Mouse (Mus musculus): ENCODE measurements around the gene Gbf1. TPM values are rescaled to one million over a fixed set of nuclear protein-coding genes. Genes with fewer than 3 reads are reported as not detected.

Gbf1 gene
- polyA plus RNA-seq, 1 experiment from 2014 or later, result 59.3 TPM

DNA sequence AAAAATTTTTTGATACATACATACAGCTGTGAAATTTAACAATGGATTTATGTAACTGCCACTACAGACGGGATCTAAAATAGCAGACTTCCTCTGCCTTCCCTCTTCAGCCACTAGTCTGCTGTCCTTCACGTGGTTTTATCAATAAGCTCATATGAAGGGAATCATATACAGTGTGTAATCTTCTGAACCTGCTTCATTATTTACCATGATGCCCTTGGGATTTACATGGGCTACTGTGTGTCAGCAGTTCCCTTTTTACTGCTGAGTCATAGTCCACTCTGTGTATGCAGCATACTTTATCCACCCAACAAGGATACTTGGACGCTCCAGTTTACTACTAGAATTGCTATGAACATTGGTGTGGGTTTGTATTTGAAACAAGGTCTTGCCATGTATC is 75.0 kb downstream of the Gbf1 start:
- Histone ChIP-seq H3K9me3 (no peaks in the 10 kb centered on the region), H3K27me3 (replicated peaks) (no peaks in the 10 kb centered on the region)
- ATAC-seq (ENCODE audit: insufficient read depth, low FRiP score, low read depth), result no peak

DNA sequence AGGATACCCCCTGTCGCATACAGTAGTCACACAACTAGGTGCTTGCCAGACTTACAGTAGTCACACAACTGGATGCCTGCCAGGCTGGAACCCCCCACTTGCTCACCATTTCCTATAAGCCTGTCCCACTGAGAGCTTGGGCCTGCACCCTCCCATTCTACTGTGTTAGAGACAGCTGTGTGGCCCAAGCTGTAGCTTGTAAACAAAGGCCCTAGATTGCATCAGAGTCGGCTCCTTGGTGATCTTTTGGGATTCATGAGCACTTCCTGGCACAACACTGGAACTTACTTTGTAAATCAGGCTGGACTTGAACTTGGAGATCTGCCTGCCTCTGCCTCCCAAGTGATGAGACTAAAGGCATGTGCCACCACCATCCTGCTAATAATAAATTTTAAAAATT is 82.1 kb downstream of the Gbf1 start:
- H3K4me2 ChIP-seq, result no peak overlapping the region
- H3K27ac ChIP-seq, result no peak overlapping the region
- no peaks in the 10 kb centered on the region for H3K27me3 ChIP-seq (replicated peaks)
- no peak for ATAC-seq (ENCODE audit: insufficient read depth, low FRiP score, low read depth)
- no peaks in the 10 kb centered on the region for H3K4me1 ChIP-seq
- no peak overlapping the region for H3K4me3 ChIP-seq (replicated peaks)
- H3K9me3 ChIP-seq, result no peaks in the 10 kb centered on the region
- H3K36me3 ChIP-seq, result no peaks in the 10 kb centered on the region
- WGBS, result 77% methylated on average over 2 of the region's 2 CpGs
- no peak overlapping the region for H3K9ac ChIP-seq

More for the DNA sequence above, 75.0 kb downstream of the Gbf1 start:
- 88% methylated on average over 3 of the region's 3 CpGs for WGBS
- peaks cover 2% of the 10 kb centered on the region; the same call in 1 of the 2 replicates for H3K4me1 ChIP-seq
- H3K4me2 ChIP-seq, result no peak overlapping the region
- H3K9ac ChIP-seq, result no peak overlapping the region
- H3K27ac ChIP-seq, result no peak overlapping the region
- H3K36me3 ChIP-seq, result no peaks in the 10 kb centered on the region
- H3K4me3 ChIP-seq (replicated peaks), result no peak overlapping the region

DNA sequence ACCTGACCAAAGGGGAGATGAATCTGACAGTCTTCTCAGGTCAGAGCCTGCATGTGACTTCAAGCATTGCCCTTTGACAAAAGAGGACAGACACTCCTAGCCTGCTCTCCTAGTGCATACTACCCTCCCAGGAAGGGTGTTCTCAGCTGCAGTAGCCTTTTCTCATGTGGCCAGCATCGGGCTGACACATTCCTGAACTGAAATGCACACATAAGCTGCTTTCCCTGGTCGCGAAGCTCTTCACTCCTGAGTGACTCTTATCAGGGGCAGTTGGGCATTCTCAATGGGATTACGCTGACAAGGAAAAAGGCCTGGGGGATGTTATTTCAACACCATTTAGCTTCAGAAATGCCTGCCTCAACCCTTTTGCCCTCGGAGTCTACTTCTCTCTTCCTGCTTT is 84.3 kb downstream of the Gbf1 start:
- WGBS, result 77% methylated on average over 5 of the region's 5 CpGs
- Histone ChIP-seq H3K4me1 (no peaks in the 10 kb centered on the region), H3K9ac (no peak overlapping the region), H3K27me3 (replicated peaks) (no peaks in the 10 kb centered on the region), H3K4me2 (no peak overlapping the region), H3K4me3 (replicated peaks) (no peak overlapping the region), H3K27ac (no peak overlapping the region), H3K36me3 (no peaks in the 10 kb centered on the region), H3K9me3 (no peaks in the 10 kb centered on the region)
- no peak for ATAC-seq (ENCODE audit: insufficient read depth, low FRiP score, low read depth)

DNA sequence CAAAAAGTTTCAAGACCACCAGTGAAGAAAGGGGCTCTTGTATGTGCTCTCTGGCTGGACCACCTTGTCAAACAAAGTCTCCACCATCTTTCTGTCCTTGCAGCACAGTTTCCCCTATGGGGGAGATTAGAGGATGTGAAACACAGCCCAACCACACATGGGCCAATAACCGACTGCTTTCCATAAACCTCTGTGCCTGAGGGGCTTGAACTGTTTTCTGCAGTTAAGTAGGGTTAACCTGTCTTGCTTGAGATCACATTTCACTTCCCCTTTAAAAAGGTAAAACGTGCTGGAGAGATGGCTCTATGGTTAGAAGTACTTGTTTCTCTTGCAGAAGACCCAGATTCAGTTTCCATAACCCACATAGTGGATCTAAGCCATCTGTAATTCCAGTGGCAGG is 87.9 kb downstream of the Gbf1 start:
- Histone ChIP-seq H3K27ac (no peak overlapping the region), H3K27me3 (replicated peaks) (no peaks in the 10 kb centered on the region), H3K4me2 (no peak overlapping the region), H3K4me1 (no peaks in the 10 kb centered on the region), H3K9me3 (no peaks in the 10 kb centered on the region), H3K36me3 (no peaks in the 10 kb centered on the region), H3K4me3 (replicated peaks) (no peak overlapping the region), H3K9ac (no peak overlapping the region)
- ATAC-seq (ENCODE audit: insufficient read depth, low FRiP score, low read depth), result no peak
- 45% methylated on average over 2 of the region's 2 CpGs for WGBS

DNA sequence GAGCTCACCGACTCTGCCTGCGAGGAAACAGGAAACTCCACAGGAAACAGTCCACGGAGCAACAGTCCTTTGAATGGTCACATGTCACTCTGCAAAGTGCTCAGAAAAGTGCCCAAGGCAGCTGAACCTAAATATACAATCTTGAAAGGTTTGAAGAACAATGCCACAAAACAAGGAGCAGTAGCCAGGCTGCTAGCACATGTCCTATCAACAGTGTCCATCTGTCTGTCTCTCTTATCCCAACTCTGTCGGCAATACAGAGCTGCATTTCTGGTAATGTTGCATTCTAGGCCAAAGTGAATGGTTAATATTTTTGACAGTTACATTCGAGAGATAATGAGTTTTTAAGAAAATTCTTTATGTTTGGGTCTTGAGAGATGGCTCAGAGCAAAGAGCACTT is 90.1 kb downstream of the Gbf1 start:
- ATAC-seq (ENCODE audit: insufficient read depth, low FRiP score, low read depth), result no peak
- 77% methylated on average over 5 of the region's 5 CpGs for WGBS
- no peak overlapping the region for H3K9ac ChIP-seq

DNA sequence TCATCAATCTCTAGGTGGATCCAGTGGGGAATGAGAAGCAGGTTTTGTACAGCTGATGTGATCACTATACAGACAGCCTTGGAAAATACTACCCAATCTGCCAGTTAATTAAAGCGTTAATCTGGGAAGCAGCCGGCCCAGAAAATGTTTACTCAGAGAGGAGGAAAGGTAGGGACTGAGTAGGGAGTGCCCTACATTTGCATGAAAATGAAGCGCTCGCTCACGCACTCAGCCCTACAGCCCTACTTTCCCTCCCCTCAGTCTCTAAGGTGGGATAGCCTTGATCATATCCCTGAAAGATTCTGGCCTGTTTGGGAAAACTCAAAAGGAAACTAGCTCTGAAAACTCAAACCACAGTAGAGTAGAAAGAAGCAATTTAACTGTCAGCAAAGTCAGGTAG is 92.3 kb downstream of the Gbf1 start:
- no peak overlapping the region for H3K27ac ChIP-seq
- no peaks in the 10 kb centered on the region for H3K9me3 ChIP-seq
- ATAC-seq (ENCODE audit: insufficient read depth, low FRiP score, low read depth), result 0 out of 2 replicates have a peak, but pooled peaks have one; percentile 47
- H3K27me3 ChIP-seq (replicated peaks), result no peaks in the 10 kb centered on the region
- H3K4me1 ChIP-seq, result no peaks in the 10 kb centered on the region
- WGBS, result 41% methylated on average over 5 of the region's 5 CpGs
- H3K36me3 ChIP-seq, result peaks cover 4% of the 10 kb centered on the region; the same call in 1 of the 2 replicates
- H3K4me2 ChIP-seq, result no peak overlapping the region
- H3K9ac ChIP-seq, result no peak overlapping the region
- H3K4me3 ChIP-seq (replicated peaks), result no peak overlapping the region

More for the DNA sequence above, 90.1 kb downstream of the Gbf1 start:
- Histone ChIP-seq H3K4me2 (no peak overlapping the region), H3K4me3 (replicated peaks) (no peak overlapping the region), H3K4me1 (no peaks in the 10 kb centered on the region), H3K27me3 (replicated peaks) (no peaks in the 10 kb centered on the region), H3K9me3 (no peaks in the 10 kb centered on the region), H3K36me3 (peaks cover 4% of the 10 kb centered on the region; the same call in 1 of the 2 replicates), H3K27ac (no peak overlapping the region)

DNA sequence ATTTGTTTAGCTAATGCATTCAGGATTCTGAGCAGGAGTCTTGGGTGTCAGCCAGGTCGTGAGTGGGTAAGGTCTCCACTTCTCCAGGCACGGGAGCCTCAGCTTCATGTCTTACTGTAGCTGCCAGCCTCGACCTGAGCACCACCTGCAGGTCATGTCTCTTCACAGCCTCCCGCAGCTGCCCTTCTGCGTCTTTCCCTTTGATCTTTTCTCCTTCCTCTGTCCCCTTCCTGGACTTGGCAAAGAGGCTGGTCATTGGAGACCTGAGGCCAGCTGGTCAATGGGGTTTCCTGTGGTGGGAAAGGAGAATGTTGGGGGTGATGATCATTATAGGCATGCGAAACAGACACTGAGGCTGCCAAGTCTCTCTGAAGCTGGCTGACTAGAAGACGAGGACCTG is 96.7 kb downstream of the Gbf1 start:
- Histone ChIP-seq H3K36me3 (peaks cover 7% of the 10 kb centered on the region; the same call in 1 of the 2 replicates), H3K27me3 (replicated peaks) (no peaks in the 10 kb centered on the region), H3K9me3 (no peaks in the 10 kb centered on the region), H3K4me3 (replicated peaks) (no peak overlapping the region), H3K9ac (no peak overlapping the region), H3K4me1 (no peaks in the 10 kb centered on the region), H3K4me2 (no peak overlapping the region), H3K27ac (no peak overlapping the region)
- WGBS, result 35% methylated on average over 7 of the region's 7 CpGs
- no peak for ATAC-seq (ENCODE audit: insufficient read depth, low FRiP score, low read depth)

DNA sequence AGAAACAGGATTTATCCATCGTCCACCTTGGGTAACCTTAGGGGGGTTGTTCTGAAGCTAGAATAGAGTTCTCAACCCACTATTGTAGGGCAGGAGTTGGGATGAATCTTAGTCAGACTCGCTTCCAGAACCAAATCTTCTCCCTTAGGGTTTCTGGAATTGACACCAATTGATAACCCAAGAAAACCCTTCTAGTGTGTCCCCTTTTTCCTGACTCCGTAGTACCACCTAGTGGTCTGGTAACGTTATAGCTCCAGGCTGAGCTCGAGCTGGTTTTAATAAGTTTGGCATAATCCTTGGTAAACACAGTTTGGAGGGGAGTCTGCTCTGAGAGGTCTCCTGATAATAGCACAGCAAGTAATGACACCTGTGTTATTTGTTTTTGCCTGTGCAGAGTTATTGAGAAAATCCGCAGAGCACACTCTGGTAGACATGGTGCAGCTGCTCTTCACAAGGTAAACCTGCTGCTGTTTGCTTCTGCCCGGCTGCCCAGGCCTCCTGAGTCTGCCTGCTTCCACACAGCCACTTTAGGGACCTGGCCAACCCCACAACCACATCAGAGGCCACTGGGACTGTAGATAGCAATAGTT is 101.9 kb downstream of the Gbf1 start:
- H3K27me3 ChIP-seq (replicated peaks), result no peaks in the 10 kb centered on the region
- no peak overlapping the region for H3K4me2 ChIP-seq
- H3K9me3 ChIP-seq, result no peaks in the 10 kb centered on the region
- H3K4me1 ChIP-seq, result no peaks in the 10 kb centered on the region
- peaks cover 19% of the 10 kb centered on the region for H3K36me3 ChIP-seq
- no peak overlapping the region for H3K4me3 ChIP-seq (replicated peaks)
- no peak overlapping the region for H3K9ac ChIP-seq
- 34% methylated on average over 7 of the region's 7 CpGs for WGBS
- no peak overlapping the region for H3K27ac ChIP-seq
- no peak for ATAC-seq (ENCODE audit: insufficient read depth, low FRiP score, low read depth)

DNA sequence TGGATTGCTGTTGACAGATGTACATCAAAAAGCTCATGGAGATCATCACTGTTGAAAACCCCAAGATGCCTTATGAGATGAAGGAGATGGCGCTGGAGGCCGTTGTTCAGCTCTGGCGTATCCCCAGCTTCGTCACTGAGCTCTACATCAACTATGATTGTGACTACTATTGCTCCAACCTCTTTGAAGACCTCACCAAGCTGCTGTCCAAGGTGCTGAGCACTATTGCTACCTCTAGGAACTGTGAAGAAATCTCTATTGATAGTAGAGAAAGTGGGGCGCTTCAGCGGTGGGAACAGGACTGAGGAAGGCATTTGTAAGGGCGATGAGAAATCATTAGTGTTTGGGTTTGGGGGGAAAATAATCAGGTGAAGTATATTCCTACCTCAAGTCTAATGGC is 112.5 kb downstream of the Gbf1 start:
- Histone ChIP-seq H3K9ac (no peak overlapping the region), H3K36me3 (peaks cover 60% of the 10 kb centered on the region), H3K4me2 (no peak overlapping the region), H3K4me1 (no peaks in the 10 kb centered on the region), H3K9me3 (no peaks in the 10 kb centered on the region), H3K4me3 (replicated peaks) (no peak overlapping the region), H3K27ac (no peak overlapping the region), H3K27me3 (replicated peaks) (no peaks in the 10 kb centered on the region)
- 89% methylated on average over 7 of the region's 7 CpGs for WGBS
- no peak for ATAC-seq (ENCODE audit: insufficient read depth, low FRiP score, low read depth)

DNA sequence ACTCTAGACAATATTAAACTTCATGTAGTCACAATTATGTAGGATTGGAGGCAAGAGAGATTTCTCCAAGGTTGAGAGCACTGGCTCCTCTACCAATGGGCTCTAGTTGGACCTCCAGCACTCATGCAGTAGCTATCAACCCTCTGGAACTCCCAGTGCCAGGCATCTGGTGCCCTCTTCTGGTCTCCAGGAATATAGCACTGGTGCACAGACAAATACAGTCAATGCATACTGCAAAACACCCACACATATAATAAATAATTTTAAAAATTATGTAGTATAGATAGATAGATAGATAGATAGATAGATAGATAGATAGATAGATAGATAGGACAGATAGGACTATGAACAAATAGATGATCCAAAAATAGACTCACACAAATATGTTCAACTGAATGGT is 123.0 kb downstream of the Gbf1 start:
- Histone ChIP-seq H3K4me2 (no peak overlapping the region), H3K9me3 (no peaks in the 10 kb centered on the region), H3K9ac (no peak overlapping the region), H3K27me3 (replicated peaks) (no peaks in the 10 kb centered on the region), H3K4me3 (replicated peaks) (no peak overlapping the region), H3K36me3 (peaks cover 52% of the 10 kb centered on the region), H3K4me1 (no peaks in the 10 kb centered on the region), H3K27ac (no peak overlapping the region)
- no peak for ATAC-seq (ENCODE audit: insufficient read depth, low FRiP score, low read depth)

DNA sequence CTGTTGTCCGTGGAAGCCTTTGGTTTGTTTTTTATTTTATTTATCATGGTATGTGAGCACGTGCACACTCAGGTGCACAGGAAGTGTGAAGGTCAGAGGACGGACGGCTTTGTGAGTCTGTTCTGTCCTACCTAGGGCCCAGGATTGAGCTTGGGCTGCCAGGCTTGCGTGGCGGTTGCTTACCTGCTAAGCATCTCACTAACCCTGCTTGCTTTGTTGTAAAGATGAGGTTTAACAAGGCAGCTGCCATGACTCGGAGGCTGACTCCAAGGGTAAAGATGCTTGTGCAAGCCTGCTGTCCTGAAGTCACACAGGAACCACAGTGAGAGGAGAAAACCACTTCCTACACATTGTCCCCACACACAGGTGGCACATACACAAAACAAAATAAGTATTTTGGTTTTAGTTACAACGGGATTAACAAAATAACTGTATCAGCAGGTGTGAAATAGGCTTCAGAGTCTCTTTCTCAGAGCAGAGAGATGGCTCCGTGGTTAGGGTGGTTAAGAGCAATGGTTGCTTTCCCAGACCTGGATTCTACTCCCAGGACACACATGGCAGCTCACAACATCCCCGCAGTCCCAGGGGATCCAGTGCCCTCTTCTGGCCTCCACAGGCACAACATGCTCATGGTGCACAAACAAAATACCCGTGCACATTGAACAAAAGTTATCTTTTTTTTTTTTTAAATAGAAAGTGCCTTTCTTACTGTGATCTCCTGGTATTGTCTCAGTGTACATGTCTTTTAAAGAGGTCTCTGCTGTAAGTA is 130.0 kb downstream of the Gbf1 start:
- Histone ChIP-seq H3K27ac (no peak overlapping the region), H3K4me2 (no peak overlapping the region), H3K4me1 (no peaks in the 10 kb centered on the region), H3K4me3 (replicated peaks) (no peak overlapping the region), H3K9me3 (no peaks in the 10 kb centered on the region), H3K36me3 (peaks cover 61% of the 10 kb centered on the region), H3K27me3 (replicated peaks) (no peaks in the 10 kb centered on the region), H3K9ac (no peak overlapping the region)
- ATAC-seq (ENCODE audit: insufficient read depth, low FRiP score, low read depth), result no peak
- whole genome bisulfite sequencing, result 91% methylated on average over 11 of the region's 11 CpGs

DNA sequence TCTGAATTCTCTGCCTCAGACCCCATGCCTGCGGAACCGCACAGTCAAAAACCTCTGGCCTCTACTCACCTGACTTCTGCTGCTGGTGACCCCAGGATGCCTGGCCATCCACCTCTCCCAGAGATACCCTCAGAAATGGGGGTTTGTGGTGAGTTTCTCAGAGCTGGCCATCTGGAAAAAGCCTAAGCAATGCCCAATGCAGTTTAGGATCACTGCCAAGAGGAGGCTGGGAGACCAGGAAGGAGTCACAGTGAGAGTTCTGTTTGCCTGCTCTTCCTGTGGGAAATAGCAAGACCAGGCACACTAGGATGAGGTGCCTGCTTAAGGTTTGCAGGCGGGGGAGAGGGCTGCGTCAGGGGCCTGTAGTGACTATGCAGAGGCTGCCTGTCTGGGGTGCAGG is 132.4 kb downstream of the Gbf1 start:
- H3K9ac ChIP-seq, result no peak overlapping the region
- ATAC-seq (ENCODE audit: insufficient read depth, low FRiP score, low read depth), result no peak
- no peak overlapping the region for H3K4me2 ChIP-seq
- H3K4me1 ChIP-seq, result no peaks in the 10 kb centered on the region
- no peaks in the 10 kb centered on the region for H3K9me3 ChIP-seq
- H3K4me3 ChIP-seq (replicated peaks), result no peak overlapping the region
- 91% methylated on average over 4 of the region's 4 CpGs for WGBS
- no peaks in the 10 kb centered on the region for H3K27me3 ChIP-seq (replicated peaks)
- no peak overlapping the region for H3K27ac ChIP-seq
- peaks cover 53% of the 10 kb centered on the region for H3K36me3 ChIP-seq
